Mouse (Mus musculus): Measurements from ENCODE around the gene Inpp5a. TPM values are rescaled to one million over a fixed set of nuclear protein-coding genes. Genes with fewer than 3 reads are reported as not detected.
A peak's percentile ranks its signal among the peaks of the same experiment; 100 is the strongest.

Gene Inpp5a
- total and polyA plus RNA-seq, 2 experiments from 2014 or later, result 43.4 to 65.2 TPM

- peak overlapping the region; percentile 26; the same call in 1 of the 2 replicates for H3K27ac ChIP-seq (ENCODE audit: low read depth)
These were observed 38.3 kb upstream of the Inpp5a start for GRCm38 (mm10) chr7:139350606-139351005.

GRCm38 (mm10) chr7:139354370-139355139 lies 34.4 kb upstream of the Inpp5a start:
- TF ChIP-seq CTCF (IDR thresholded peaks at IDR 0.05; ENCODE audit: low read depth) (no peak), EP300 (IDR thresholded peaks at IDR 0.05; ENCODE audit: low read depth) (no peak)
- Histone ChIP-seq H3K4me2 (ENCODE audit: low read depth, low read length) (no peak overlapping the region), H3K36me3 (replicated peaks; ENCODE audit: control insufficient read depth, insufficient read depth, low read length) (no peaks in the 10 kb centered on the region), H3K4me1 (ENCODE audit: control insufficient read depth, insufficient read depth) (peaks cover 19% of the 10 kb centered on the region), H3K4me3 (ENCODE audit: low read depth, low read length) (no peak overlapping the region), H3K27ac (ENCODE audit: low read depth) (no peak overlapping the region), H3K27me3 (ENCODE audit: control insufficient read depth, insufficient read depth, low read length) (no peaks in the 10 kb centered on the region), H3K9me3 (replicated peaks; ENCODE audit: control insufficient read depth, low read length) (no peaks in the 10 kb centered on the region), H3K9ac (replicated peaks; ENCODE audit: low read depth, low read length) (no peak overlapping the region)
- DNase-seq (ENCODE audit: low spot score) (no peak), ATAC-seq (ENCODE audit: insufficient read depth, low read depth) (no peak)
- 81% methylated on average over 4 of the region's 4 CpGs for WGBS

More at GRCm38 (mm10) chr7:139350606-139351005, 38.3 kb upstream of the Inpp5a start:
- Histone ChIP-seq H3K4me1 (ENCODE audit: control insufficient read depth, insufficient read depth) (peaks cover 18% of the 10 kb centered on the region), H3K36me3 (replicated peaks; ENCODE audit: control insufficient read depth, insufficient read depth, low read length) (no peaks in the 10 kb centered on the region), H3K9ac (replicated peaks; ENCODE audit: low read depth, low read length) (no peak overlapping the region), H3K4me3 (ENCODE audit: low read depth, low read length) (no peak overlapping the region), H3K9me3 (replicated peaks; ENCODE audit: control insufficient read depth, low read length) (no peaks in the 10 kb centered on the region), H3K4me2 (ENCODE audit: low read depth, low read length) (no peak overlapping the region), H3K27me3 (ENCODE audit: control insufficient read depth, insufficient read depth, low read length) (no peaks in the 10 kb centered on the region)
- DNase-seq (ENCODE audit: low spot score), result peak; percentile 38
- TF ChIP-seq EP300 (IDR thresholded peaks at IDR 0.05; ENCODE audit: low read depth), result no peak
- TF ChIP-seq CTCF (IDR thresholded peaks at IDR 0.05; ENCODE audit: low read depth), result no peak
- 17% methylated on average over 3 of the region's 3 CpGs for WGBS
- peak; percentile 75 for ATAC-seq (ENCODE audit: insufficient read depth, low read depth)

GRCm38 (mm10) chr7:139357043-139357442 lies 31.9 kb upstream of the Inpp5a start:
- Histone ChIP-seq H3K36me3 (replicated peaks; ENCODE audit: control insufficient read depth, insufficient read depth, low read length) (no peaks in the 10 kb centered on the region), H3K27me3 (ENCODE audit: control insufficient read depth, insufficient read depth, low read length) (no peaks in the 10 kb centered on the region), H3K4me3 (ENCODE audit: low read depth, low read length) (no peak overlapping the region), H3K4me2 (ENCODE audit: low read depth, low read length) (no peak overlapping the region), H3K9ac (replicated peaks; ENCODE audit: low read depth, low read length) (no peak overlapping the region), H3K4me1 (ENCODE audit: control insufficient read depth, insufficient read depth) (peaks cover 14% of the 10 kb centered on the region; the same call in 1 of the 2 replicates), H3K27ac (ENCODE audit: low read depth) (no peak overlapping the region), H3K9me3 (replicated peaks; ENCODE audit: control insufficient read depth, low read length) (no peaks in the 10 kb centered on the region)
- DNase-seq (ENCODE audit: low spot score), result no peak
- WGBS, result 76% methylated on average over 2 of the region's 2 CpGs
- no peak for TF ChIP-seq EP300 (IDR thresholded peaks at IDR 0.05; ENCODE audit: low read depth)
- no peak for TF ChIP-seq CTCF (IDR thresholded peaks at IDR 0.05; ENCODE audit: low read depth)
- ATAC-seq (ENCODE audit: insufficient read depth, low read depth), result no peak

GRCm38 (mm10) chr7:139359906-139360305 lies 29.0 kb upstream of the Inpp5a start:
- peak overlapping the region; percentile 46 for H3K27ac ChIP-seq (ENCODE audit: low read depth)
- ATAC-seq (ENCODE audit: insufficient read depth, low read depth) (no peak), DNase-seq (ENCODE audit: low spot score) (no peak)
- H3K9ac ChIP-seq (replicated peaks; ENCODE audit: low read depth, low read length), result no peak overlapping the region
- H3K4me3 ChIP-seq (ENCODE audit: low read depth, low read length), result no peak overlapping the region
- no peak overlapping the region for H3K4me2 ChIP-seq (ENCODE audit: low read depth, low read length)
- no peaks in the 10 kb centered on the region for H3K9me3 ChIP-seq (replicated peaks; ENCODE audit: control insufficient read depth, low read length)
- no peaks in the 10 kb centered on the region for H3K27me3 ChIP-seq (ENCODE audit: control insufficient read depth, insufficient read depth, low read length)
- WGBS, result 56% methylated on average over 4 of the region's 4 CpGs
- no peaks in the 10 kb centered on the region for H3K36me3 ChIP-seq (replicated peaks; ENCODE audit: control insufficient read depth, insufficient read depth, low read length)
- H3K4me1 ChIP-seq (ENCODE audit: control insufficient read depth, insufficient read depth), result peaks cover 33% of the 10 kb centered on the region
- TF ChIP-seq EP300 (IDR thresholded peaks at IDR 0.05; ENCODE audit: low read depth), result no peak
- no peak for TF ChIP-seq CTCF (IDR thresholded peaks at IDR 0.05; ENCODE audit: low read depth)

- H3K4me1 ChIP-seq (ENCODE audit: control insufficient read depth, insufficient read depth), result peaks cover 45% of the 10 kb centered on the region
- no peak overlapping the region for H3K4me2 ChIP-seq (ENCODE audit: low read depth, low read length)
- no peaks in the 10 kb centered on the region for H3K9me3 ChIP-seq (replicated peaks; ENCODE audit: control insufficient read depth, low read length)
- 72% methylated on average over 3 of the region's 3 CpGs for WGBS
- H3K27me3 ChIP-seq (ENCODE audit: control insufficient read depth, insufficient read depth, low read length), result no peaks in the 10 kb centered on the region
- H3K9ac ChIP-seq (replicated peaks; ENCODE audit: low read depth, low read length), result no peak overlapping the region
- H3K36me3 ChIP-seq (replicated peaks; ENCODE audit: control insufficient read depth, insufficient read depth, low read length), result no peaks in the 10 kb centered on the region
- ATAC-seq (ENCODE audit: insufficient read depth, low read depth), result no peak
- no peak overlapping the region for H3K4me3 ChIP-seq (ENCODE audit: low read depth, low read length)
- TF ChIP-seq EP300 (IDR thresholded peaks at IDR 0.05; ENCODE audit: low read depth), result no peak
- no peak for TF ChIP-seq CTCF (IDR thresholded peaks at IDR 0.05; ENCODE audit: low read depth)
- DNase-seq (ENCODE audit: low spot score), result no peak
- H3K27ac ChIP-seq (ENCODE audit: low read depth), result 0 out of 2 replicates have a peak overlapping the region, but pooled peaks have one; percentile 22
These were observed 27.9 kb upstream of the Inpp5a start for GRCm38 (mm10) chr7:139360890-139361559.

Measured in heart, postnatal 0 days (tissue).